Mouse (Mus musculus): Measurements from ENCODE around the gene Icos.
A peak's percentile ranks its signal among the peaks of the same experiment; 100 is the strongest.

Icos gene

DNA sequence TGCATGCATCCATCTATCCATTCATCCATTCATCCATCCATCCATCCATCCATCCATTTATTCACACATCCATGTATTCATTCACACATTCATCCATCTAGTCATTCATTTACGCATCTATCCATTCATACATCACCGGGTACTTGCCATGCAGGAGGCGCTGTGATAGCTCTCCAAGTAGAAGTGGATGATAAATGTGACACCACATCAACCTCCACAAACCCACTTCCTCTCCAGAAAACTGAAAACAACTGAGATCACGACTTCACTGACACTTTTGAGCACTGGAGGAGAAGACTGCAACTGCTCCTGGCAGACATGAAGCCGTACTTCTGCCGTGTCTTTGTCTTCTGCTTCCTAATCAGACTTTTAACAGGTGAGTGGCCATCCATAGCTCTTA is at the start of gene Icos:
Icos (plus strand) TSS at position 287 of the 400 bp plus-strand sequence.
- no peak for DNase-seq (ENCODE audit: low read depth)

GRCm38 (mm10) chr1:60929036-60929435 is 48.7 kb upstream of the Icos start:
- DNase-seq (ENCODE audit: low read depth) = no peak

DNA sequence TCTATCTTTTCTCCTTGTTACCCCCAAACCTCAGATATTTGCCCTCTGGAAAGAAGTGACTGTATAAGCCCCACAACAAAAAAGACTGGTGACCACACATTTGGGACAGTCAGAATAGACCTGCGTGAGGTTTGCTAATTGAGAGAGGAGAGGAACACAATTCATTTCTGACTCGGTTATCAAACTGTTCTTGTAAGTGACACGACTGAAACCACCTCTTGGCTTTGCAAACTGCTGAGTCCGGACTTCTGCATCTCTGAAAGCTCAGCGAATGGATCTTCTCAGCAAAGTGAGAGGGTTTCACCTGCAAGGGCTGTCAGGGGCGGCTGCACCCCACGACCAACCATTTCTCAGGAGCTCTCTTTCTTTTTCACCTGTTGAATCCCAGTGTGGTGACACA is 47.3 kb upstream of the Icos start:
- DNase-seq (ENCODE audit: low read depth) = no peak

DNA sequence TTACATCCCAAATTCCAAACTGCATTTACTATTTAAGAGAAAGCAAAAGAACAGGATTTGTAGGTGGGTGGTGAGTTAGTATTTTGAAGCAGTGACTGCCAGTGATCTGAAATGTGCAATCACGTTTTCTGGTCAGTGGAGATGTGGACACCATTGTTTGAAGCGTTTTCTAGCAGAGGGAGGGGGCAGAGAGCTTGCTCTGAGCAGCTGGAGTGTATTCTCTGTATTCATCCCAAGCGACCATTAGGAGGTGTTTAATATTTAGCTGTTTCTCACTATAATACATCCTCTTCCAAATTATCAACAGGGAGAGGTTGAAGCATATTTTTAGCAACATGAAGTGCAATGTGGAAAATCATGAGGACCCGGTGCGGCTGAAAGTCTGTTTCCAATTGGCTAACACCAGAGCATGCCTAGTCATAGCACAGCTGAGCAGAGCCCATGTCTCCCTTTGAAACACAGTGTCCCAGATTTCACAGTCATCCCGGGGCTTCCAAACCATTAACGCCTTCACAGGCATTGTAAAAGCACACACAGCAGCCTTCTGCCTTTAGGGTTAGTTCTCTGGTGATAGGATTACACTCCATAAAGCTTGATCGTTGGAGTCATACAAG is 41.7 kb upstream of the Icos start:
- DNase-seq (ENCODE audit: low read depth) = no peak

DNA sequence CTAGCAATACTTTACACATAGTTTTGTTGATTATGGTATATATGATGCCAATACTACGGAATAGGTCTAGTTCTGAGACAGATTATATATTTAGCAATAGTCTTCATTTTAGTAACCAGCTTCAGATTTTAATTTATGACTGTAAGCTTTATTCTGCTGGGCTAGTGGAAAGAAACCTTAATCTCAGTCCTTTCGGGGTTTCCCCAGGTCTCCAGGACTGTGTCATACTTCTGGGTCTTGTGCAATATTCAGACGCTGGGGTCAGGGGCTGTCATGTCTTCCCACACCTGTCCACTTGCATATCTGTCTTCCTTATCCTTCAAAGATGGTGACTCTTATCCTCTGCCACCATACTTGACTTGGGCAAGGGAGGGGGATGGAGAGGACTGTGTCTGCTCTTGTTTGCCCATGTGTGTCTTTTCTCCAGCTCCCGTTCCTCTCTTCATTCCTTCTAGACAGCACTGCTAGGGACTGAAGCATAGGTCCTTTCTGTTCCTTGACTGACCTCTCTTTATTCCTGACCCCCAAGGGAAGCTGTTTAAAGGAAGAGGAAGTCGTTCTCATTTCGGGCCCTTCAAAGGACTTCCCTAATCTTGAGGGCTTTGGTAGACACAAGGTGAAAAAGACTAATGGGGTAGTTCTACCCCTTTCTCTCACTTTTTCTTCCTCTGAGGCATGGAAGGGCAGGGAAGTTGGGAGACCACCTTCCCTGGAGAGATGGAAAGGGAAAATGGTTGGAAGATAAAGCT is 40.6 kb upstream of the Icos start:
- no peak for DNase-seq (ENCODE audit: low read depth)

DNA sequence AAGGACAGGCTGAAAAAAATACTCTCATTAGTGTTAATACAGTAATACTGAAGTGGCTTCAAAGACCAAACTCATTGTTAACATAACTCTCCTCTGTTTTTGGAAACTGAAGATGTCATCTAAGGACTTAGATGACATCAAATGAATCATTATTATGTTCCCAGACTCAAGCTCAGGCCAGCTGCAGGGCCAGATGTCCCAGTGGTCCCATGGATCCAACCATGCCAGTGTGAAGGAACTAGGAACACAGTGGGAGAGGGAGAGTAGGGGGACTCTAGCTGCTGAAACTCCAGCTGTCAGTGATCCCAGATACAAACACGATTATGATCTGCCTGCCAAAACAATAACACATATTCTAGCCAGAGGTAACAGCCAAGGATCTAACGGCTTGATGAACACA is 39.5 kb upstream of the Icos start:
- no peak for DNase-seq (ENCODE audit: low read depth)

- no peak for DNase-seq (ENCODE audit: low read depth)
Observed at GRCm38 (mm10) chr1:60938974-60939373, 38.8 kb upstream of the Icos start.

DNA sequence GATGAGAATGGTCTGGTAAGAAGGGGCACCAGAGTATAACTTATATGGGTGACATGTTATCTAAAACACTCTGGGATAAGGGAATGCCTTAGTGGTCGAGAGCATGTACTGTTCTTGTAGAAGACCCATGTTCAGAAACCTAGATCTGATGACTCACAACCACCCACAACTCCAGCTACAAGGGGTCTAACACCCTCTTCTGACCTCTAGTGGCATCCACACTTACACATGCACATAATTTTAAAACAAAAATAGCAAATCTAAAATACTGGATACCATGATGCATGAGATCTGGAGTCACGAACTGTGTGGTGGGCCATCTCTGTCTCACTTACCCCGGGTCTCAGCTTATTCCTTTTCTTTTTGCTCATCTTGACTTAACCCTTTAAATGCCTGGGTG is 37.7 kb upstream of the Icos start:
- DNase-seq (ENCODE audit: low read depth) = no peak

DNA sequence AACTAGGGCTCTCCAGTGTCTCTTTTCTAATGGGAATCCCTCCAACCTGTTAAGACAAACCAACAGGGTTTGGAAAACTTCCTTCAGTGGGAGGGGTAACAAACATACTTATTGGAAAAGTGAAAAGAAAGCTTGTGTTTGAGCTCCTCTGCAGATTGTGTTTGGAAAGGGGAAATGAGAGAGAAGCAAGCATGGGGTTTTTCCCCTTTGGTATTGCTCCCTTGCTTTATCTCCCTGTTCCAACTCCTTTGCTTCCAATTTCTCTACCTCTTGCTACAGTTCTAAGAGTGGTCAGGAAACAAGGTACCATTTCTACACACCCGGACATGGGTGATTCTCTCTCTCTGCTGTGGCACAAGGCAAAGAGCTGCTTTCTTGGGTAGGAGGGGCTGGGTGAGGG is 37.1 kb upstream of the Icos start:
- DNase-seq (ENCODE audit: low read depth) = no peak

- no peak for DNase-seq (ENCODE audit: low read depth)
Observed at GRCm38 (mm10) chr1:60941056-60942048, 36.4 kb upstream of the Icos start.

DNA sequence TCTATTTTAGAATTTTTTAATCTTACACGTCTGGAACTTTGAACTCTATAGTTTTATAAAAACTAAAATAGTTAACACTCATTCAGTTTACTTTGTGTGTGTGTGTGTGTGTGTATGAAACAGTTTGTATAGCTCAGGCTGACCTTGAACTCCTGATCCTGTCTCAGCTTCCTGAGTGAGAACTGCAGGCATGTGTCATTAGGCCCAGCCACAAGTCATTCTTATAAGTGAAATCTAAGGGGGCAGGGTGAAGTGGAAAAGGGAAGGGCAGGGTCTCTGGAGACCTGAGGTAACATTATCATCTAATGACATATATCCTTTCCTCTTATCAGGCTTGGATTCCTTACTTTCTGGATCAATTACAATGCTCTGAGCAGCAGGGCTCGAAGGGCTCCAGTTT is 34.8 kb upstream of the Icos start:
- DNase-seq (ENCODE audit: low read depth) = no peak

DNA sequence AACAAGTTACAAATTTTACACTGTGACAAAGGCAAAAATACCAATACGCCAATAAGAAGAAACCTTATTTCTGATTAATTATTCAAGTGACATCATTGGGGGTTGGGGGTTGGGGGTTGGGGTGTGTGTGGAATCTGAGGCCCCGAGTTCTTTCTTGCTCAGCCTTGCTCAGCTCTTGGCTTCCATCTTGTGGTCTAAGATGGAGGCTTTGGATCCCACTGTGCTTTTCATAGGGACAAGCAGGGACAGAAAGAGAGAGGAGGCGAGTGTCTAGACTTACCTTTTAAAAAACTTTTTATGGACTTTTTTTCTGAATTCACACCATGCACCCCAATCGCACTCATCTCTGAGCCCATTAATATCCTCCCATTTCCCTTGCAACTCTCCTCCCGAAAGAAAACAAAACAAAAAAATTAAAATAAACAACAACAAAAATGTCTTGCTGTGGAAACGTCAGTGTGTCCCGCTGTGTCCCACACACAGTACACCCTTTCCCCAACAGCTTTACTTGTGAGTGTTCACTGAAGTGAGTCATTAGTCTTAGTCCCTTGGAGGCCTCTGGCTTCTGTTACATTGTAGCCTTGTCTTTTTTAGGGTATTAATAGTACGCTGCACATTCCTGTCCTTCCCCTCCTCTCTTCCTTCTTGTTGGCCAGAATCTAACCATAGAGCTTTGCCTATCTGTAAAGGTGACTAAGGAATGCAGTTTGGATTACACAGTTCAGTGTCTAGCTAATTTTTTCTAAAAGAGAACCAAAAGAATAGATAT is 31.9 kb upstream of the Icos start:
- no peak for DNase-seq (ENCODE audit: low read depth)

GRCm38 (mm10) chr1:60948112-60948511 is 29.6 kb upstream of the Icos start:
- no peak for DNase-seq (ENCODE audit: low read depth)

GRCm38 (mm10) chr1:60952958-60953357 is 24.8 kb upstream of the Icos start:
- no peak for DNase-seq (ENCODE audit: low read depth)

DNA sequence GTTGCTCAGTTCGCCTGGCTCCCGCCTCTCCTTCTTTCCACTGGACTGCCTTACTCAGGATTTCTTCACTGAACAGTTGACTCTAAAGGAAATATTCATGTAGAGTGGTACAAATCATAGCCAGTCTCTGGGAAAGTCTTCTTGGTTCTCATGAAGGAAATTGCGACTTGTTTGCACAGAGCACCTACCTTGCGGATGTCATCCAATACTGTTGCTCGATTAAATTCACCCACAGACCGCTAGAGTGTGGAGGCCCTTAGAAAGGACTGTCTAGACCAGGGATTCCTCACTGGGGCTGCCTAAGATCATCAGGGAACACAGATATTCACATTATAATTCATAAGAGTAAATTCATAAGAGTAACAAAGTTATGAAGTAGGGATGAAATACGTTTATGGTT is 24.0 kb upstream of the Icos start:
- no peak for DNase-seq (ENCODE audit: low read depth)

GRCm38 (mm10) chr1:60954759-60955158 is 23.0 kb upstream of the Icos start:
- no peak for DNase-seq (ENCODE audit: low read depth)

DNA sequence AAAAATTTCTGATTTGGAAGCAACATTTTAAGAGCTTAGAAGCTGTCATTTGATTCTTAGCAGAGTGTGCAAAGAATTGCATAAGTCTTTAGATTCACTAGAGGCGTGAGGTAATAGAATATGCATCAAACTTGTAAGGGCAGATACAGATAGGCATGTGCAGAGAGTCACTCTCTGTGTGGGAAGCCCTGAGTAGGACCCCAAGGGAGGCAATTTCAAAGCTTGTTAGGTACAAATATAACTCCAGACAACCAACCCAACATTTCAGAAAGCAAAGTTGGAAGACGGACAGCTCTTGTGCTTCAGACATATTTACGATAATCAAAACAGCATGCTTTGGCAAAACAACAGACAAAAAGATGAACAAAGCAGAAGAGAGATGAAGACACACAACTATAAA is 22.5 kb upstream of the Icos start:
- DNase-seq (ENCODE audit: low read depth) = no peak

DNA sequence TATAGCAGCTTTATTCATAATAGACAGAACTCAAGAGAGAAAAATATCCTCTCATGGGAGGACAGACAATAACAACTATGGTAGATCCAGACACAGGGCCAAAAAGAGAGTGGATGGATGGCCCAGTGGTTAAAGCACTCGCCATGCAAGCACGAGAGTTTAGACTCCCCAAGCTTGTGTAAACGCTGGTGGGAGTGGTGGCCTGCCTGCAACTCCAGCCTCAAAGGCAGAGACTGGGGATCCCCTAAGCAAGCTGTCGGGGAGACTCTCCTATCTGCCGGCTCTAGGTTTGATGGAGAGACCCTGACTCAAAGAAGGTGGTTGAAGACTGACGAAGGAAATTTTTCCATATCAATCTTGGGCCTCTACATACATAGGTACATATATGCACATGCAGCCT is 21.5 kb upstream of the Icos start:
- no peak for DNase-seq (ENCODE audit: low read depth)

DNA sequence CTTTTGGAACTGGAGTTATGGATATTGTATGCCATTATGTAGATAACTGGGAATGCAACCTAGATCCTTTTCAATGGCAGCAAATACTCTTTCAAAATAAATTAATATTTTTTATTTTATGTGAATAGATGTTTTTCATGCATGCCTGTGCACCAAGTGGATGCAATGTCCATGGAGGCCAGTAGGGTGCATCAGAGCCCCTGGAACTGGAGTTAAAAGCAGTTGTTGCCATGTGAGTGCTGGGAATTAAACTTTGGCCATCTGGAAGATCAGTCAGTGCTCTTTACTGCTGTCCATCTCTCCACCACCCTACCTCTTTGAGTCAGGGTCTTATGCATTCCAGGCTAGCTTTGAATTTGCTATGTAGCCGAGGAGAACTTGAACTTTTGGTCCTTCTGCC is 19.4 kb upstream of the Icos start:
- no peak for DNase-seq (ENCODE audit: low read depth)

DNA sequence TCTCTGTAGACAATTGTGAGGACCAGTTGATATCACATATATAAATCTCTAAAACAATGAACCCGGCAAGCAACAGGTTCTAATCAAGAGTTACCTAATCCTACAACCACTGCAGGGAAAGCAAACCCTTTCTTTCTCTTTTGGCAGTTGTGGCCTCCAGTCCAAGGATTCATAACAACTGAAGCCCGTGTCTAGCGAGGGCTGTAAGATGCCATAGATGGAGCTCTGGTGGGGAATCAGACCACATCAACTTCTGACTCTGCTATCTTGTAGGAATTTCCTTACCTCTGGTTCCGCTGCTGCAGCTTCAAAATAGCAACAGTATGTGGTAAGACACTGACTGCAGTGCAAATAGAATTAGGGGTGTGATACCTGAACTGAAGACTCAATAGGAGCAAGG is 18.5 kb upstream of the Icos start:
- no peak for DNase-seq (ENCODE audit: low read depth)

GRCm38 (mm10) chr1:60960451-60960850 is 17.3 kb upstream of the Icos start:
- DNase-seq (ENCODE audit: low read depth) = peak; percentile 1

DNA sequence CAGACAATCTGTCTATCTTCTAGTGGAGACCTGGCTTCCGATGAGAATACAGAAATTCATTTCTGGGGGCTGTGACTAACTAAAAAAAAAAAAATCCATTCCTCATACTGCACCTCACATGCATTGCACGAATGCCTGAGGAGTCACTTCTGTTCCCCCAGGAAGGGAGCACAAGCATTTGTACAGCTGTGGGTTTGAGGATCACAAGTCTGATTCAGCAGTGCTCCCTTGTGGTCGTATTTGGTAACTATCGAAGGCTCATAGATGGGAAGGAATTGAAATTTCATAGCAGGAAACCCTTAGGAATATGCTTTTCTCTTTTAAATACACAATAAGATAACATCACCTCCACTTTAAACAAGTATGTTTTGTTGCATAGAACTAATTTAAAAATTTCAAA is 16.6 kb upstream of the Icos start:
- DNase-seq (ENCODE audit: low read depth) = peak; percentile 7

Data from c-Kit-positive CD71-positive TER-119-negative erythroid progenitor cells, embryonic 14.5 days (primary cell).